Mouse (Mus musculus): ENCODE data around the gene Pigm. TPM values are rescaled to one million over a fixed set of nuclear protein-coding genes. Genes with fewer than 3 reads are reported as not detected.

Pigm gene
- polyA plus RNA-seq, 1 experiment from 2014 or later = 5.2 TPM

- Histone ChIP-seq H3K4me2 (ENCODE audit: low read depth, low read length) (no peak overlapping the region), H3K27ac (ENCODE audit: low read depth, low read length) (no peak overlapping the region), H3K27me3 (ENCODE audit: control insufficient read depth, insufficient read depth, low read length) (no peaks in the 10 kb centered on the region), H3K4me1 (ENCODE audit: control insufficient read depth, insufficient read depth, low read length) (no peaks in the 10 kb centered on the region), H3K36me3 (ENCODE audit: control insufficient read depth, insufficient read depth, low read length) (no peaks in the 10 kb centered on the region), H3K9me3 (ENCODE audit: control insufficient read depth, low read length) (no peaks in the 10 kb centered on the region), H3K9ac (replicated peaks; ENCODE audit: low read depth, low read length) (no peak overlapping the region), H3K4me3 (ENCODE audit: low read depth, low read length) (no peak overlapping the region)
- WGBS = 88% methylated on average over 7 of the region's 7 CpGs
- no peak for ATAC-seq (ENCODE audit: low read depth)
Measured at GRCm38 (mm10) chr1:172415061-172415460, 38.7 kb downstream of the Pigm start.

- Histone ChIP-seq H3K27me3 (ENCODE audit: control insufficient read depth, insufficient read depth, low read length) (no peaks in the 10 kb centered on the region), H3K4me3 (ENCODE audit: low read depth, low read length) (no peak overlapping the region), H3K4me1 (ENCODE audit: control insufficient read depth, insufficient read depth, low read length) (no peaks in the 10 kb centered on the region), H3K4me2 (ENCODE audit: low read depth, low read length) (no peak overlapping the region), H3K36me3 (ENCODE audit: control insufficient read depth, insufficient read depth, low read length) (no peaks in the 10 kb centered on the region), H3K9me3 (ENCODE audit: control insufficient read depth, low read length) (no peaks in the 10 kb centered on the region), H3K27ac (ENCODE audit: low read depth, low read length) (no peak overlapping the region), H3K9ac (replicated peaks; ENCODE audit: low read depth, low read length) (no peak overlapping the region)
- no peak; the same call in 1 of the 2 replicates for ATAC-seq (ENCODE audit: low read depth)
- WGBS = 16% methylated on average over 6 of the region's 6 CpGs
Measured at GRCm38 (mm10) chr1:172418173-172418572, 41.8 kb downstream of the Pigm start.

GRCm38 (mm10) chr1:172418642-172419041 is 42.3 kb downstream of the Pigm start:
- Histone ChIP-seq H3K27me3 (ENCODE audit: control insufficient read depth, insufficient read depth, low read length) (no peaks in the 10 kb centered on the region), H3K9me3 (ENCODE audit: control insufficient read depth, low read length) (no peaks in the 10 kb centered on the region), H3K4me3 (ENCODE audit: low read depth, low read length) (no peak overlapping the region), H3K4me2 (ENCODE audit: low read depth, low read length) (no peak overlapping the region), H3K9ac (replicated peaks; ENCODE audit: low read depth, low read length) (no peak overlapping the region), H3K4me1 (ENCODE audit: control insufficient read depth, insufficient read depth, low read length) (no peaks in the 10 kb centered on the region), H3K36me3 (ENCODE audit: control insufficient read depth, insufficient read depth, low read length) (no peaks in the 10 kb centered on the region), H3K27ac (ENCODE audit: low read depth, low read length) (no peak overlapping the region)
- ATAC-seq (ENCODE audit: low read depth) = no peak
- WGBS = 80% methylated on average over 3 of the region's 3 CpGs

- 89% methylated on average over 6 of the region's 6 CpGs for WGBS
- no peaks in the 10 kb centered on the region for H3K4me1 ChIP-seq (ENCODE audit: control insufficient read depth, insufficient read depth, low read length)
- H3K36me3 ChIP-seq (ENCODE audit: control insufficient read depth, insufficient read depth, low read length) = no peaks in the 10 kb centered on the region
- H3K9me3 ChIP-seq (ENCODE audit: control insufficient read depth, low read length) = no peaks in the 10 kb centered on the region
- no peak overlapping the region for H3K4me3 ChIP-seq (ENCODE audit: low read depth, low read length)
- no peak overlapping the region for H3K4me2 ChIP-seq (ENCODE audit: low read depth, low read length)
- ATAC-seq (ENCODE audit: low read depth) = no peak
- no peak overlapping the region for H3K9ac ChIP-seq (replicated peaks; ENCODE audit: low read depth, low read length)
- no peak overlapping the region for H3K27ac ChIP-seq (ENCODE audit: low read depth, low read length)
- no peaks in the 10 kb centered on the region for H3K27me3 ChIP-seq (ENCODE audit: control insufficient read depth, insufficient read depth, low read length)
Measured at GRCm38 (mm10) chr1:172420181-172420580, 43.8 kb downstream of the Pigm start.

GRCm38 (mm10) chr1:172423393-172423792 is 47.0 kb downstream of the Pigm start:
- WGBS = 71% methylated on average over 1 of the region's 1 CpGs
- Histone ChIP-seq H3K4me2 (ENCODE audit: low read depth, low read length) (no peak overlapping the region), H3K27ac (ENCODE audit: low read depth, low read length) (no peak overlapping the region), H3K4me1 (ENCODE audit: control insufficient read depth, insufficient read depth, low read length) (no peaks in the 10 kb centered on the region), H3K27me3 (ENCODE audit: control insufficient read depth, insufficient read depth, low read length) (no peaks in the 10 kb centered on the region), H3K36me3 (ENCODE audit: control insufficient read depth, insufficient read depth, low read length) (no peaks in the 10 kb centered on the region), H3K9ac (replicated peaks; ENCODE audit: low read depth, low read length) (no peak overlapping the region), H3K9me3 (ENCODE audit: control insufficient read depth, low read length) (no peaks in the 10 kb centered on the region), H3K4me3 (ENCODE audit: low read depth, low read length) (no peak overlapping the region)
- no peak for ATAC-seq (ENCODE audit: low read depth)

GRCm38 (mm10) chr1:172426419-172426818 is 50.1 kb downstream of the Pigm start:
- 66% methylated on average over 1 of the region's 1 CpGs for WGBS
- H3K27me3 ChIP-seq (ENCODE audit: control insufficient read depth, insufficient read depth, low read length) = no peaks in the 10 kb centered on the region
- no peak overlapping the region for H3K27ac ChIP-seq (ENCODE audit: low read depth, low read length)
- no peaks in the 10 kb centered on the region for H3K4me1 ChIP-seq (ENCODE audit: control insufficient read depth, insufficient read depth, low read length)
- no peak overlapping the region for H3K4me2 ChIP-seq (ENCODE audit: low read depth, low read length)
- no peaks in the 10 kb centered on the region for H3K36me3 ChIP-seq (ENCODE audit: control insufficient read depth, insufficient read depth, low read length)
- no peak overlapping the region for H3K4me3 ChIP-seq (ENCODE audit: low read depth, low read length)
- no peaks in the 10 kb centered on the region for H3K9me3 ChIP-seq (ENCODE audit: control insufficient read depth, low read length)
- ATAC-seq (ENCODE audit: low read depth) = no peak
- H3K9ac ChIP-seq (replicated peaks; ENCODE audit: low read depth, low read length) = no peak overlapping the region

- H3K4me2 ChIP-seq (ENCODE audit: low read depth, low read length) = no peak overlapping the region
Measured at GRCm38 (mm10) chr1:172427841-172428240, 51.5 kb downstream of the Pigm start.

GRCm38 (mm10) chr1:172428614-172429013 is 52.3 kb downstream of the Pigm start:
- no peaks in the 10 kb centered on the region for H3K9me3 ChIP-seq (ENCODE audit: control insufficient read depth, low read length)
- no peak overlapping the region for H3K9ac ChIP-seq (replicated peaks; ENCODE audit: low read depth, low read length)
- no peaks in the 10 kb centered on the region for H3K36me3 ChIP-seq (ENCODE audit: control insufficient read depth, insufficient read depth, low read length)
- no peak overlapping the region for H3K4me3 ChIP-seq (ENCODE audit: low read depth, low read length)
- no peak for ATAC-seq (ENCODE audit: low read depth)
- H3K27me3 ChIP-seq (ENCODE audit: control insufficient read depth, insufficient read depth, low read length) = no peaks in the 10 kb centered on the region
- no peak overlapping the region for H3K27ac ChIP-seq (ENCODE audit: low read depth, low read length)
- 89% methylated on average over 1 of the region's 1 CpGs for WGBS
- no peaks in the 10 kb centered on the region for H3K4me1 ChIP-seq (ENCODE audit: control insufficient read depth, insufficient read depth, low read length)
- no peak overlapping the region for H3K4me2 ChIP-seq (ENCODE audit: low read depth, low read length)

More at GRCm38 (mm10) chr1:172427841-172428240, 51.5 kb downstream of the Pigm start:
- Histone ChIP-seq H3K27ac (ENCODE audit: low read depth, low read length) (no peak overlapping the region), H3K9ac (replicated peaks; ENCODE audit: low read depth, low read length) (no peak overlapping the region), H3K4me3 (ENCODE audit: low read depth, low read length) (no peak overlapping the region), H3K27me3 (ENCODE audit: control insufficient read depth, insufficient read depth, low read length) (no peaks in the 10 kb centered on the region), H3K4me1 (ENCODE audit: control insufficient read depth, insufficient read depth, low read length) (no peaks in the 10 kb centered on the region), H3K9me3 (ENCODE audit: control insufficient read depth, low read length) (no peaks in the 10 kb centered on the region), H3K36me3 (ENCODE audit: control insufficient read depth, insufficient read depth, low read length) (no peaks in the 10 kb centered on the region)
- WGBS = 93% methylated on average over 3 of the region's 3 CpGs
- no peak for ATAC-seq (ENCODE audit: low read depth)

- Histone ChIP-seq H3K27ac (ENCODE audit: low read depth, low read length) (no peak overlapping the region), H3K9ac (replicated peaks; ENCODE audit: low read depth, low read length) (no peak overlapping the region), H3K9me3 (ENCODE audit: control insufficient read depth, low read length) (no peaks in the 10 kb centered on the region), H3K4me3 (ENCODE audit: low read depth, low read length) (no peak overlapping the region), H3K27me3 (ENCODE audit: control insufficient read depth, insufficient read depth, low read length) (no peaks in the 10 kb centered on the region), H3K36me3 (ENCODE audit: control insufficient read depth, insufficient read depth, low read length) (no peaks in the 10 kb centered on the region), H3K4me1 (ENCODE audit: control insufficient read depth, insufficient read depth, low read length) (no peaks in the 10 kb centered on the region), H3K4me2 (ENCODE audit: low read depth, low read length) (no peak overlapping the region)
- WGBS = 58% methylated on average over 9 of the region's 9 CpGs
- ATAC-seq (ENCODE audit: low read depth) = no peak
Measured at GRCm38 (mm10) chr1:172430731-172431220, 54.4 kb downstream of the Pigm start.
